Mouse (Mus musculus) spleen, adult 2 months (tissue): ENCODE results near the gene Plin2. TPM values are rescaled to one million over a fixed set of nuclear protein-coding genes. Genes with fewer than 3 reads are reported as not detected.
"Not testable (repeated sequence)": the region's sequence is repeated elsewhere in the genome, so short reads cannot be mapped to it uniquely, and the experiment has no call there.

Experiments
- DNase-seq, 2 experiments: peaks; one replicate each; pipeline versions ENCODE4 v3.0.0 to v3.0.0-alpha.2; 2012 to 2021; ENCODE audit warnings: low spot score in 2 of 2, low read depth in 1 of 2
- H3K27ac ChIP-seq: fragments of 200-500 bp; 2 replicates; pipeline ENCODE4 v1.5.1; 2012; ENCODE audit warnings: low read length, inconsistent platforms; ENCODE audit not compliant: insufficient read depth
- H3K27me3 ChIP-seq: fragments of 200-500 bp; 2 replicates; pipeline ENCODE4 v1.6.1; 2012; ENCODE audit warnings: mild to moderate bottlenecking, moderate library complexity, low read length, inconsistent platforms; ENCODE audit not compliant: control insufficient read depth, insufficient read depth
- H3K36me3 ChIP-seq: fragments of 200-500 bp; 2 replicates; pipeline ENCODE4 v1.6.1; 2012; ENCODE audit warnings: mild to moderate bottlenecking, low read length, inconsistent platforms; ENCODE audit not compliant: control insufficient read depth, insufficient read depth
- H3K4me1 ChIP-seq: fragments of 200-500 bp; 2 replicates; pipeline ENCODE4 v1.6.1; 2011; ENCODE audit warnings: inconsistent platforms; ENCODE audit not compliant: control insufficient read depth, insufficient read depth, insufficient read length
- H3K4me3 ChIP-seq: fragments of 200-500 bp; 2 replicates; pipeline ENCODE4 v1.5.1; 2011; ENCODE audit warnings: mild to moderate bottlenecking, inconsistent platforms; ENCODE audit not compliant: insufficient read depth, insufficient read length; ENCODE audit errors: extremely low read depth
- CTCF ChIP-seq: fragments of 200-500 bp; IDR thresholded peaks from 2 replicates; pipeline ENCODE4 v1.5.1; 2011; ENCODE audit warnings: mild to moderate bottlenecking, inconsistent platforms; ENCODE audit not compliant: insufficient read depth, insufficient read length, insufficient replicate concordance; ENCODE audit errors: extremely low read depth
- POLR2A ChIP-seq: fragments of 200-500 bp; IDR thresholded peaks from 2 replicates; pipeline ENCODE4 v1.6.1; 2011; ENCODE audit warnings: low read depth, low read length, inconsistent platforms
- WGBS: fragments of 180-500 bp; shearing (Covaris S2); methylation state at CpG from one replicate; pipeline ENCODE4 v1.1.7; 2018; 5-methylcytosine and 5-hydroxymethylcytosine counted together
- polyA plus RNA-seq: library from polyadenylated mRNA; depleted of rRNA; stranded (reverse); fragments of >200 nt; gene quantifications from 2 replicates; pipeline ENCODE4 v1.2.3, GENCODE M21; 2012

The Plin2 gene
- polyA plus RNA-seq, 1 experiment, result 40.5 TPM

DNA sequence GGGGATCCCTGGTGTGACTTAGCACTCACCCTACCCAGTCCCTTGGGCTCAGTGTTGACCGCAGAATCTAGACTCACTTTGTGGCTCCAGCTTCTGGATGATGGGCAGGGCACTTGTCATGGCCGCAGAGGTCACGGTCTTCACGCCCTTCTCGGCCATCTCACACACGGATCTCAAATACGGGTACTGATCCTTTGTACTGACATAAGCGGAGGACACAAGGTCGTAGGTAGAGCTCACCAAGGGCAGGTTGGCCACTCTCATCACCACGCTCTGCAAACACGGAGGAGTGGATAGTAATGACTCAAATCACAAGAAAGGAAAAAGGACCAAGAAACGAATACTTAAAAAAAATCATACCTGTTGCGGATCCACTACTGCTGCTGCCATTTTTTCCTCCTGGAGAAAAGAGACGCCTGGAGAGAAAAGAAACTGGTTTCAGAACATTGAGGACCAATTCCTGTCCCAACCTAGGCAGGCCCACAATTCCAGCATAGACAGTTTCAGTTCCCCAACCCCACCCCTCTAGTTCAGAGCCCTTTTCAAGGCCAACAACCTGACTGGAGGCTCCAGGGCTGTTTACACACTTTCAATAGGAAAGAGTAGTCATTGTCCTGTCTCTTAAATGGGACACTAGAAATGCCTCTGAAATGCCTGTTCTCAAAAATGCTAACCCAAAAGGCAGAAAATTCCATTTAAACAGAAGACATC is 1.4 kb downstream of the Plin2 start:
- 0 out of 2 replicates have a peak, but pooled peaks cover 1% of the 10 kb centered on the region for H3K36me3 ChIP-seq
- no peak for DNase-seq
- TF ChIP-seq CTCF (no peak), POLR2A (no peak)
- H3K4me1 ChIP-seq, result peaks cover 5% of the 10 kb centered on the region; the same call in 1 of the 2 replicates
- no peaks in the 10 kb centered on the region for H3K27me3 ChIP-seq
- H3K4me3 ChIP-seq, result no peak overlapping the region
- WGBS, result 94% methylated on average over 14 of the region's 14 CpGs
- no peak overlapping the region for H3K27ac ChIP-seq

DNA sequence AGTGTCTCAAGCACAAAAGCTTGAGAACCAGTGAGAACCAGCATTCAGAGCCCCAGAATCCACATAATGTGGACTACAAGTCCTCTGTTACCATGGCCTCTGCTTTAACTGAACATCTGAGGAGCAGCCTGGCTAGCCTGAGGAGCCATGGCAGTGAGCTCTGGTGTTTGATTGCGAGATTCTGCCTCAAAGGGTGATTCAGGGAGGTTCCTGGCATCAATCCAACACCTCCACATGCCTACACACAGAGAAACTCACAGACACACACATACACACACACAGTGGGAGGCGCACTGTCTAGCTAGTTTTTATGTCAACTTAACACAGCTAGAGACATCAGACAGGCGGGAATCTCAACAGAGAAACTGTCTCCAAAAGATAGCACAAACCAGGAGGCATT is 4.3 kb downstream of the Plin2 start:
- peaks cover 6% of the 10 kb centered on the region; the same call in 1 of the 2 replicates for H3K36me3 ChIP-seq
- no peak overlapping the region for H3K4me3 ChIP-seq
- 89% methylated on average over 3 of the region's 3 CpGs for WGBS
- H3K27ac ChIP-seq, result no peak overlapping the region
- TF ChIP-seq POLR2A, result no peak
- no peak for TF ChIP-seq CTCF
- DNase-seq, result no peak
- no peaks in the 10 kb centered on the region for H3K27me3 ChIP-seq
- H3K4me1 ChIP-seq, result peaks cover 5% of the 10 kb centered on the region; the same call in 1 of the 2 replicates

DNA sequence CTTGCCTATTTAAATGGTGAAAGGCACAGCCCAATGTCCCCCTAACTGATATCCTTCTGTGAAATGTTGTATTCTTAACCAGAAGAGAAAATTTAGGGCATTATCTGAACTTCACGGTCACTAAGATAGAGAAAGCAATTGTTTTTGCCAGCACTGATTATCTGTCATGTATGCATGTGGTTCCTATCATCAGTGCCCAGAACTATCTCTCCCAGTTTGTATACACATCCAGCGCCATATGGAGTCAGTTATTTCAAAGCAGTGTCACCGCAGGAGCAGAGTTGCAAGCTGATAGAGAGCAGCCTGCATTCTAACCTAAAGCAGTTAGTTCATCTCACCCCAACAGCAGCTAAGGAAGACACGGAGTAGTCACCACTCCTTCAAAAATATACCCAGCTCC is 5.9 kb downstream of the Plin2 start:
- H3K27me3 ChIP-seq, result no peaks in the 10 kb centered on the region
- WGBS, result 84% methylated on average over 4 of the region's 4 CpGs
- peaks cover 10% of the 10 kb centered on the region for H3K36me3 ChIP-seq
- no peak for DNase-seq
- no peak overlapping the region for H3K27ac ChIP-seq
- H3K4me1 ChIP-seq, result peaks cover under 1% of the 10 kb centered on the region; the same call in 1 of the 2 replicates
- TF ChIP-seq POLR2A (no peak), CTCF (no peak)
- no peak overlapping the region for H3K4me3 ChIP-seq

DNA sequence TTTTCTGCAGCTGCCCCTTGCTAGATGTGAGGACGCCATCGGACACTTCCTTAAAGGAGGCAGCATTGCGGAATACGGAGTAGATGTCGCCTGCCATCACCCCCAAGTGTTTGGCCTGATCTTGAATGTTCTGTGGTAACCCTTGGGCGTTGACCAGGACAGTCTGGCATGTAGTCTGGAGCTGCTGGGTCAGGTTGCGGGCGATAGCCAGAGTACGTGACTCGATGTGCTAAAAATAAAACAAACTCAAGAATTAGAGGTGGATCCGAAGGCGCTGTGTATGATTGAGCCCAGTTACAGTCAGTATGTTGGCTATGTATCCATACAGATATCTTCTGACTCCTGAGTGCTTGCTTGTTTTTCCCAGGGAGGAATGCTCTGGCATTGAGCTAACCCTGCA is 12.7 kb downstream of the Plin2 start:
- TF ChIP-seq CTCF (no peak), POLR2A (no peak)
- Histone ChIP-seq H3K4me3 (no peak overlapping the region), H3K36me3 (peaks cover 20% of the 10 kb centered on the region), H3K27ac (no peak overlapping the region), H3K27me3 (no peaks in the 10 kb centered on the region), H3K4me1 (no peaks in the 10 kb centered on the region)
- 94% methylated on average over 12 of the region's 12 CpGs for WGBS
- no peak for DNase-seq

DNA sequence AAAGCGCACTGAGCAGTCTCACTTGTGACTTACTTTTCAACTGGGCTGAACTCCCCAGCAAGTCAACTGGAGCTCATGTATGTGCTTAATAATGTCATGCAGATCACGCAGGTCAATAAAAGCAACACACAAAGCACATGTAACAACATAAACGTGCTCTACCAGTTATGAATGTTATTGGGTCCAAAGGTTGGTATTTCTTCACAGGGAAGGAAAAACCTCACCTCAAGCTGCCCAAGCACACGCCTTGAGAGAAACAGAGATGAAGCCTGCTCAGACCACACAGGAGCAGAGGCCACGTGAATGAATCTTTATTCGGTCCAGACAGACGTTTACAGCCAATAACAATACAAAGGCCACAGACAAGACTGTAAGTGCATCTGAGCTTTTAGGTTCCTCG is 13.4 kb downstream of the Plin2 start:
- H3K4me3 ChIP-seq, DNase-seq, H3K4me1 ChIP-seq, H3K27ac ChIP-seq, H3K27me3 ChIP-seq: not testable (repeated sequence)
- 94% methylated on average over 8 of the region's 8 CpGs for WGBS
- peaks cover 16% of the 10 kb centered on the region for H3K36me3 ChIP-seq

DNA sequence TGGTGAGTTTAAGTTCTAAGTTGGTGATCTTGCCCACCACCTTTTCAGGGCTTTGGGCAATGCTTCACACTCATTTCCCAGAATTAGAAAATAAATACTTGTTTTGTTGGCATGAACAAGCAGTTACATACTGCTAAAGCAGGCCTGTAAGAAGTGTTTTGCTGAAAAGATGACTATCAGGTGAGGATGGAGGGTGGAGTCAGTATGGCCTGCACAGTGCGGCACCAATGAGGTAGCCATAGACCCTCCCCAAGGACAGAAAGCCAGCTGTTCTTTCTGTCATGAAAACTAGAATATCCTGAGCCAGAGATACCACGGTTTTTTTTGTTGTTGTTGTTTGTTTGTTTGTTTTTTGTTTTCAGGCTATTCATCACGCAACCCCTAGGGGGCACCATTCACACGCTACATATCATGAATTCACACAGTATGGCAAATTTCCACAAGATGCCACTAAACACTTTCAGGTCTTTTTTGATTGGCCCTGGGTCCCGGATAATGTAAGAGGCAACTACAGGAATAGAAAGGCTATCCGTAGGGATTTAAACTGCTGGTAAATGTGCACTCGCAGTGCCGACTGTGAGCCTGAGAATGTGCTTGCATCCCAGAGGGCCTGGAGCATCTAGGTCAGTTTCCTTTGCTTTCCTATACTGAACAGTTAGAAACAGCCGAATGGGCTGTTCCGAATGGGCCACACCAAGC is 18.0 kb downstream of the Plin2 start:
- no peaks in the 10 kb centered on the region for H3K4me1 ChIP-seq

DNA sequence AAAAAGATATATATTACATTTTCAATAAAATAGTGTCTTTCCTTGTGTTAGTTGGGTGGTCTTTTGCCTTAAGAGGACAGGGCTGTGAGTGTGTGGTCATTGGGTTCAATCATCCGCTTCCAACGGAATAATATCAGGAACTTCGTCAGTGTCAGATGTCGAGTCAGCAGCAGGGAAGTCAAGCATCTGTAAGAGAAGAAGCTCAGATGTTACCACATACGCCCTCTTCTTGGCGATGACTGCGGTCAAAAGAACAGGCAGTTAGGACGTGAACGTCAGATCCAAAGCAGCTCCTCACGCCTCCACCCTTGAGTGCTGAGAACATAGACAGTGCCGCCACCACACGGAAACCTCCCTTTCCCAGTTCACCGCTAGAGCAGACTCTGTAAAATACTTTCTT is 21.5 kb downstream of the Plin2 start:
- not testable (repeated sequence) for H3K27me3 ChIP-seq, H3K36me3 ChIP-seq, DNase-seq, H3K4me1 ChIP-seq, H3K27ac ChIP-seq, H3K4me3 ChIP-seq
- WGBS, result 94% methylated on average over 11 of the region's 13 CpGs

More for the DNA sequence above, 18.0 kb downstream of the Plin2 start:
- DNase-seq, result no peak
- 85% methylated on average over 10 of the region's 10 CpGs for WGBS
- Histone ChIP-seq H3K27ac (no peak overlapping the region), H3K27me3 (no peaks in the 10 kb centered on the region), H3K36me3 (peaks cover 2% of the 10 kb centered on the region; the same call in 1 of the 2 replicates), H3K4me3 (no peak overlapping the region)
- peak; percentile 4; the same call in 1 of the 2 replicates for TF ChIP-seq CTCF
- no peak for TF ChIP-seq POLR2A

DNA sequence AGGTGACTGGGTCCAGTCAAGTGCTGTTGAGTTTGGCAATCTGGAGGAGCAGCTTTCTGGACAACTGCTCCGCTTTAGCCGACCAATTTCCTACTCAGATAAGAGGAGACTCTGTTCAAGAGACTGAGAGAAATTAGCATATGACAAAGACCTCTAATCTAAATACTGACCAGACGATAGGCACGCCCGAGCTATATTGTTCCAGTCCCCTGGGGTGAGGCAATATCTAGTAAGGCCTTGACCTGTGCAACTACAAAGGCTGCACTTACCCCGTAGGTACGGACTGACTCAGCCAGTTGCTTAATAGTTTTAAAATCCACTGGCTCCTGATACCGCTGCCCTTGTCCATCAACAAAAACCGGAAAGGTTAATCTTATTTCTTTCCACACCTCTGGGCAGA is 32.3 kb downstream of the Plin2 start:
- 95% methylated on average over 9 of the region's 9 CpGs for WGBS
- H3K27me3 ChIP-seq, DNase-seq, H3K4me3 ChIP-seq, H3K36me3 ChIP-seq, H3K4me1 ChIP-seq, H3K27ac ChIP-seq: not testable (repeated sequence)

DNA sequence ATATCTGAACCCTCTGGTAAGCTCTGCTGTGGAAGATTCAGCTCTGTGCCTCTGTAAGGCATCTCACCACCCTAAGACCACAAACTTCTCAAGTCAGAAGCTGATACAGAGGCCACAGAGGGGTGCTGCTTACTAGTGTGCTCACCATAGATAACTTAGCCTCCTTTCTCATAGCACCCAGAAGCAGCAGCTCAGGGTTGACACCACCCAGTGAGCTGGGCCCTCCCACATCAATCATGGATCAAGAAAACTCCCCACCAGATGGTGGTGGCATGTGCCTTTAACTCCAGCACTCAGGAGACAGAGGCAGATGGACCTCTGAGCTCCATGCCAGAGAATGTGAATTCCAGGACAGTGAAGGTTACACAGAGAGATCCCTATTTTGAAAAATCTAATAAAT is 35.0 kb downstream of the Plin2 start:
- H3K27ac ChIP-seq, DNase-seq, H3K4me1 ChIP-seq, H3K4me3 ChIP-seq, H3K36me3 ChIP-seq, H3K27me3 ChIP-seq: not testable (repeated sequence)

DNA sequence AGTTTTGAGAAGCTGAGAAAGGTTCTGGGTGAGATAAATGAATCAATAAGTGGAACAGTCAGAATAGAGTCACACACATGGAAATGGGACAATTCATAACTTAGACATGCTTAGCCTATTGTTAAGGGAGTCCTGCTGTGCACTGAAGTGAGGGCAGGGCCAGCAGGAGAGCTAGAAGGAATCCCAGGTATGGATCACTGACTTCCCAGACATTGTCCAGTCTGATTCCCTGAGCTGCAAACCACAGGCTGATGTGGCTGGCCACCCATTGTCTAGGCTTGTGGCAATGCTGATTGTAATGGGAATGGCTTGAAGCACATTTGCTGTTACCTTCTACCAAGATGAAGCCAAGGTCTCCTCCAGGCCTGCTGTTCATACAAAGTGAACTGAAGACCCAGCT is 35.5 kb downstream of the Plin2 start:
- H3K27ac ChIP-seq, H3K4me3 ChIP-seq, H3K27me3 ChIP-seq, DNase-seq, H3K4me1 ChIP-seq, H3K36me3 ChIP-seq: not testable (repeated sequence)
